Mouse (Mus musculus) heart, adult 9 months (tissue): ENCODE measurements at regions not wholly inside any gene's neighbourhood (a gene's known extent, or its start where the extent isn't known, plus 50 kb on each side); places are given as distances from the start of the nearest gene placed in this dataset.

Source experiments
- DNase-seq, 2 experiments: peaks; one replicate each; pipeline ENCODE4 v3.0.0; 2022; ENCODE audit warnings: low spot score in 2 of 2

GRCm38 (mm10) chr5:29142957-29143356, 52.8 kb upstream of the Rnf32 start:
- no peak for DNase-seq

- no peak for DNase-seq
These were observed 53.3 kb upstream of the Rnf32 start for GRCm38 (mm10) chr5:29142502-29142901.

- DNase-seq: no peak
These were observed 58.3 kb upstream of the Rnf32 start for GRCm38 (mm10) chr5:29137481-29137880.

GRCm38 (mm10) chr5:29132261-29132660, 63.5 kb upstream of the Rnf32 start:
- no peak for DNase-seq

GRCm38 (mm10) chr5:29131762-29132161, 64.0 kb upstream of the Rnf32 start:
- DNase-seq: no peak

- DNase-seq: no peak
These were observed 66.1 kb upstream of the Rnf32 start for GRCm38 (mm10) chr5:29129724-29130123.

- DNase-seq: no peak
These were observed 78.8 kb upstream of the Rnf32 start for GRCm38 (mm10) chr5:29116942-29117341.

- no peak for DNase-seq
These were observed 83.3 kb upstream of the Rnf32 start for GRCm38 (mm10) chr5:29112531-29112930.

GRCm38 (mm10) chr5:29107276-29107675, 88.5 kb upstream of the Rnf32 start:
- DNase-seq: no peak

- DNase-seq: no peak
These were observed 112.5 kb upstream of the Rnf32 start for GRCm38 (mm10) chr5:29083288-29083687.

GRCm38 (mm10) chr5:29054393-29054792, 141.4 kb upstream of the Rnf32 start:
- no peak for DNase-seq

GRCm38 (mm10) chr5:29036636-29037035, 159.2 kb upstream of the Rnf32 start:
- DNase-seq: no peak

- no peak for DNase-seq
These were observed 162.3 kb upstream of the Rnf32 start for GRCm38 (mm10) chr5:29033462-29033997.

- no peak for DNase-seq
These were observed 165.3 kb upstream of the Rnf32 start for GRCm38 (mm10) chr5:29030525-29030924.

GRCm38 (mm10) chr5:29029957-29030356, 165.8 kb upstream of the Rnf32 start:
- DNase-seq: no peak

- no peak for DNase-seq
These were observed 170.7 kb upstream of the Rnf32 start for GRCm38 (mm10) chr5:29025045-29025444.

GRCm38 (mm10) chr5:28992796-28993195, 203.0 kb upstream of the Rnf32 start:
- no peak for DNase-seq

- DNase-seq: no peak
These were observed 215.9 kb upstream of the Rnf32 start for GRCm38 (mm10) chr5:28979932-28980331.

- no peak for DNase-seq
These were observed 225.4 kb upstream of the Rnf32 start for GRCm38 (mm10) chr5:28970404-28970803.

GRCm38 (mm10) chr5:28955036-28955435, 240.8 kb upstream of the Rnf32 start:
- no peak for DNase-seq

GRCm38 (mm10) chr5:28947465-28947864, 248.3 kb upstream of the Rnf32 start:
- DNase-seq: no peak

- DNase-seq: no peak
These were observed 252.0 kb upstream of the Rnf32 start for GRCm38 (mm10) chr5:28943571-28944316.

- no peak for DNase-seq
These were observed 254.8 kb upstream of the Rnf32 start for GRCm38 (mm10) chr5:28940972-28941371.
